Mouse (Mus musculus) spleen, postnatal 10 days (tissue): ENCODE data around the gene Rpp25l.
"Not testable (repeated sequence)": the region's sequence is repeated elsewhere in the genome, so short reads cannot be mapped to it uniquely, and the experiment has no call there.

ENCODE experiments used
- DNase-seq, 2 experiments: peaks; one replicate each; pipeline ENCODE4 v3.0.0; 2021 to 2022; ENCODE audit warnings: low spot score in 2 of 2

Rpp25l gene

GRCm38 (mm10) chr4:41713197-41714067, at the start of gene Rpp25l:
TSS of gene Rpp25l (minus strand) at chr4:41713534.
- DNase-seq, result peak; percentile 85 to 91

DNA sequence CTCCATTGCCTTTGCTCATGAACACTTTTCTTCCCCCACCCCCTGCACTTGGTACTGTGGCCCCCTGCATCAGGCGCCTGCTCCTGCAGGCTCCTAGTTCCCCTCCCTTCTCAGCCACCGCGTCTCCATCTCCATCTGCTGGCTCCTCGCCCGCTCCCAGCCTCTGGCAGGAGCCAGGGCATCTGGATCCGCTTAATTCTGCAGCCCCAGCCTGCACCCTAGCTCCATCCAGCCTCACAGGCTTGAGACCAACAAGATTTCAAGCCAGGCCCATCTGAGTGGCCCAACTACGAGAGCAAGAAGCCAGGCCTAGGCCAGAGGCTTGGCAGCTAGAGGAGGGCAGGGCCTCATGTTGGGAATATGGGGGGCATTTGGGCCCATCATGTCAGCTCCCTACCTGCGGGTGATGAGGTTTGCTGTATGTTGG, 49.4 kb upstream of the Rpp25l start:
- not testable (repeated sequence) for DNase-seq

- DNase-seq, result no peak
These were observed 48.9 kb upstream of the Rpp25l start for GRCm38 (mm10) chr4:41762099-41762687.

DNA sequence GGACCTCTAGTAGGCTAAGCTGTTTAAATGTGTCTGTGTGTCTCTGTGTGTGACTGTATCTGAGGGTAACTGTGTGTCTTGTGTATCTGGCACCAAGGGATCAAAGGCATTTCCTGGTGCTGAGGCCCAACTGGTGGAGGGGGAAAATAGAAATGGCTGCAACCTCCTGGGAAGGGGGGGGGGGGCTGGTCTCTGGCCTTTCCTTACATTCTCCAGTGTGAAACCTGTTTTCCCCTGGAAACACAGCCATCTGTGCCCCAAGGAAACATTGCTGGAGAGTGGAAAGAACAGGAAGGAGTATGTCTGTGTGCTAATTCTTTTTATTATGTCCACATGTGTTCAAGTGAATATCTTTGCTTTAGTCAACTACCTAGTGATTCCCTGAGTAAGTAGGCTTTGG, 48.3 kb upstream of the Rpp25l start:
- no peak for DNase-seq

DNA sequence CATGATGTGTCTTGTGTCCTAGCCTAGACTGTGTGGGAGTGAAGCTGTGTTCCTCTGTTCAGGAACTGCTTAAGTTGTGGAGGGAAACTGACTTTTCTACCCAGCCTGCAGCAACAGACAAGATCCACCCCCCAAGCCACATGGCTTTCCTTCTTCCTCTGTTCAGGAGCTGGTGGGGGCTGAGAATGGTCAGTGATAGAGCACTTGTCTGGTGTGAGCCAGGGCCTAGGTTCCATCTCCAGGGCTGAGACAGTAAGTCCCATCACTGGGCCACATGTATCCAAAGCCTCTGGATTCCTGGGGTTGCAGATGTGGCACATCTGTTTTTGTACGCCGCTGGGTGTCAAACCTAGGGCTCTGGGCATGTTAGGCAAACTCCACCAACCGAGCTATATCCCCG, 47.6 kb upstream of the Rpp25l start:
- no peak for DNase-seq

DNA sequence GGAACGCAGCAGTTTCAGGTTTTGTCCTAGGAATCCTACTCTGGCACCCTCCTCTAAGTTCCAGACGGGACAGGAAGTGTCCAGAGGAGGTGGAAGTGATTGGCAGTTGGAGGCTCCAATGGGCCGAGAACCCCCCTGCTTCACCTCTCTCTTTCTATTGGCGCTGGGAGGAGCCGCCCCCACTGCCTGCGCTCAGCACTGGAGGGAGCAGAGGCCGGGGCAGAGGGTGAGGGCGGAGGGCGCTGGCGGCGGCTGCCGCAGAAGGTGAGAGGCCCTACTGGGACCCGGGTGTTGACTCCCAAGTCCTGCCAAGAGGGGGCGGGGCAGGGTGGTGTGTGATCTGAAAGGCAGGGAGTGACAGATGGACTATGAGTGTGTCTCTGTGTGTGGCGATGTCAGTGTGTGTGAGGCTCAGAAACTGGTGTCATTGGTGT, 47.0 kb upstream of the Rpp25l start:
- DNase-seq, result peak; percentile 32 to 73

DNA sequence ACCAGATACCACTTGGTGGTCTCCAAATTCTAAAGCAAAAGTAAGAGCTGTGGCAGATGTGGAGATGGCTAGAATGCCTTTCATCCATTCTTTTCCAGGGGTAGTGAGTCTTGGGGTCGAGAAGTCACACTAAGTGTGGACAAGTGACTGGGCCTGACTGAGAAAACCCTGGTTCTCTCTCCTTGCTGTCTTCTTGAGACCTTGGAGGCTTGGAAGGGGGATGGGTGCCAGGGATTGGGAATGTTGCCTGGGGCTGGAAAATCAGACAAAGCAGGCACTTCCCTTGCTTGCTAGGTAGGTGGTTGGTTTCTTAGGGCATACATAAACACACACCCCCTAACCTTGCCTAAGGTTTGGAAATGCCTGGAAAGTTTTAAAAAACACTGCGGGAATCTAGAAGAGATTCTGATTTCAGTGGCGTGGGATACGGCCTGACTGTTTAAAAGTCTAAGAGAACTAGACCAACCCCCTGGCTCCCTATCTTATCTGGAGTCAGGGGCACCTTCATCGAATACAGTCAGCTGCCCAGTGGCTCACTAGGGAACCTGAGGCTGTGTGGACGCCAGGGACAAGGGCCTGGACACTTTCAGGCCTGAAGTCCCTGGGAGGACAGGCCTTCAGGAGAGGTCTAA, 46.4 kb upstream of the Rpp25l start:
- no peak for DNase-seq

- no peak for DNase-seq
These were observed 45.9 kb upstream of the Rpp25l start for GRCm38 (mm10) chr4:41759206-41759605.

DNA sequence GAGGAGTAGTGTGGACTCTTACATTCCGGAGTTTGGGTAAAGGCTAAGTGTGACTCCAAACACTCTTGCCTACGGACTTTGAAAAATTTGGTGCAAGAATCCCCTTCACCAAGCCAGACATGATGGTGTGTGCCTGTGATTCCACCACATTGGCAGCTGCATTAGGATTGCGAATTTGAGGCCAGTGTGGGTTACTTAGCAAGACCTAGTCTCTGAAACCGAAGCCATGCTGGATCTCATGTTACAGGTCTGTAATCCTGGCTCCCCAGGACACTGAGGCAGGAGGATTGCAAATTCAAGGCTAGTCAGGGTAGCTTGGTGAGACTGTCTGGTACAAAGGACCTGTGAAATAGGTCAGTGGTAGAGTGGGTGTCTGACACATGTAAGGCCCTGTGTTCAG, 45.4 kb upstream of the Rpp25l start:
- no peak for DNase-seq

- DNase-seq, result no peak
These were observed 44.7 kb upstream of the Rpp25l start for GRCm38 (mm10) chr4:41758021-41758420.

- DNase-seq, result no peak
These were observed 44.0 kb upstream of the Rpp25l start for GRCm38 (mm10) chr4:41757321-41757720.

- no peak for DNase-seq
These were observed 43.1 kb upstream of the Rpp25l start for GRCm38 (mm10) chr4:41756440-41756839.

DNA sequence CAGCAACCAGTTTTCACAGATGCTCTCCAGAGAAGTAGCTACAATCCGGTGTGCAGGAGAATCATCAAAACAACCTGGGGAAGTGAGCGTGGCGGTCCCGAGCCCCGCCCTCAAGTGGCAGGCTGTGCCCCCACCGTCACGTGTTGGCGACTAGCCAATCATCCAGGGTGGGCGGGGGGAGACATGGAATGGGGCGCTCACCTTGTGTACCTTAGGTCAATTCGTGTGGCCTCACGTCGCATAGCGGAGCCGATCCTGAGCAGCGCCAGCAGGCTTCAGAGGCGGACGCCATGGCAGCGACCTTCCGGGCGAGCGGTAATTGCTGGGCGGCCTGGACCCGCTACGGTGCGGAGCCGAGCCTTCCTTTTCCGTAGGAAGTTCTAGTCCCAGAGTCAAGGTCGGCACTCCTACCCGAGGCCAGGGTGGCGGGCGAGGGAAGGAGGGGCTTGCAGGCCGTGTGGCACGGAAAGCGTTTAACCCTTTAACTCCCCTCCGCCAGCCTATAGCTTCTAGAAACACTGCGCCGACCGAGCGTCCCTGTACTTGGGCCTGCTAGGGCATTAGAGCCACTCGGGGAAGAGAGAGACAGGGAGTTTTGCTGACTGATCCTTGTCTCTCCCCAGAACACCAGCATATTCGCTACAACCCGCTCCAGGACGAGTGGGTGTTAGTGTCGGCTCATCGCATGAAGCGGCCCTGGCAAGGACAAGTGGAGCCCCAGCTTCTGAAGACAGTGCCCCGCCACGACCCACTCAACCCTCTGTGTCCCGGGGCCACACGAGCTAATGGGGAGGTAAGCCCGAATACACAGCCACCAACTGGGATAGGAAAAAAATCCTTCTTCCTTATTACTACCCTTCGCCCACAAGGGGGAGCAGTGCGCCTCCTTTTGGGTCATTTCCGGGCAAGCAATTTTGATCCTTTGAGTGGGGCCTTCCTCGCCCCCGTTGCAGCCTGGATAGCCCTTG, 42.3 kb upstream of the Rpp25l start, which contains the start of gene Sigmar1:
Gene Sigmar1, minus strand, starts transcription at position 820 of the 968 bp plus-strand sequence.
- peak; percentile 82 to 89 for DNase-seq

GRCm38 (mm10) chr4:41754797-41755337, 41.5 kb upstream of the Rpp25l start, which contains the start of gene Galt:
TSS of gene Galt (plus strand) at chr4:41755228.
- no peak for DNase-seq

GRCm38 (mm10) chr4:41745021-41745420, 31.7 kb upstream of the Rpp25l start:
- DNase-seq, result no peak

- no peak for DNase-seq
These were observed 30.8 kb upstream of the Rpp25l start for GRCm38 (mm10) chr4:41744131-41744530.

- peak; percentile 77 to 88 for DNase-seq
These were observed 27.8 kb upstream of the Rpp25l start for GRCm38 (mm10) chr4:41741158-41741560.

DNA sequence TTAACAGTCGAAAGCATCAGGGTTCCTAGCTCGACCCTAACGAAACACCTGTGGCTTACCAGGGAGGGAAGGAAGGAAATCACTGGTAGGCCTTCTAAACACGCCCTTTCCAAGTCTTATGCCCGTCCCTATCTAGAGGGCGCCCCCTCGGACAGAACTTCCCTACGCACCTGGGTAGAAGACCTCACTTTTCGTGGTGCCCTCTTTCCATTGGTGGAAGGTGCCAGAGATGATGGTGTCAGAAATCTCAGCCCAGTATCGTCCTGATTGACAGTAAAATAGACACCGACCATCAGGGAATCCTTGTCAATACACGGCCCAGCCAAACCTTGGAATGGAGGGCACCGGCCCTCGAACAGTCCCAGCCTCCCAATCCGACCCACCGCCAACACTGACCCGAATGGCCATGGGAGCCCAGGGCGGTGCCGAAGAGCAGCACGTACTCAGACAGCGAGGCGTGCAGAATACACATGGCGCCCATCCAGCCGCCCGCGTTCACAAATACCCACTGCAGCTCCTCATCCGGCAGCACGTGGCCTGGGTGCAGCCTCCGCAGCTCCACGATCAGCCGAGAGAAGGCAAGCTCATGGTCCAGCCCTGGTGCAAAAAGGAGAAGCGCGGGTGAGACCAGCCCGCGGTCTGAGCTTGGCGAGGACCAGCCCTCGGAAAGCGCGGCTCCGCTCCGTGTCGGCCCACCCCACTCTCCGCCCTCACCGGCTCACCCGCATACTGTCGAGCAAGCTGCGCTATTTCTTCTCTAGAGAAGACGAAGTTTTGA, 27.2 kb upstream of the Rpp25l start:
- DNase-seq, result peak in 1 of 2 experiments; percentile 67

GRCm38 (mm10) chr4:41739260-41739659, 25.9 kb upstream of the Rpp25l start:
- DNase-seq, result no peak

GRCm38 (mm10) chr4:41738256-41738603, 24.9 kb upstream of the Rpp25l start:
- DNase-seq, result no peak
